Mouse (Mus musculus) cortical plate, adult 2 months (tissue): Measurements from ENCODE around the gene Zer1.

ENCODE experiments used
- CTCF ChIP-seq: fragments of 200-500 bp; IDR thresholded peaks from 2 replicates; pipeline ENCODE4 v1.5.1; 2011; ENCODE audit warnings: mild to moderate bottlenecking, control low read depth, low read length; ENCODE audit not compliant: insufficient read depth; ENCODE audit errors: extremely low read depth
- POLR2A ChIP-seq: fragments of 200-500 bp; IDR thresholded peaks from 2 replicates; pipeline ENCODE4 v1.6.1; 2011; ENCODE audit warnings: mild to moderate bottlenecking, low read length, control low read depth; ENCODE audit not compliant: insufficient read depth; ENCODE audit errors: extremely low read depth

GRCm38 (mm10) chr2:30166677-30167076 lies 42.3 kb upstream of the Zer1 start:
- no peak for TF ChIP-seq CTCF
- TF ChIP-seq POLR2A, result no peak
